Mouse (Mus musculus): Measurements from ENCODE around the gene 1700020N01Rik. TPM values are rescaled to one million over a fixed set of nuclear protein-coding genes. Genes with fewer than 3 reads are reported as not detected.

1700020N01Rik gene
- polyA plus RNA-seq, 1 experiment from 2014 or later = not detected

DNA sequence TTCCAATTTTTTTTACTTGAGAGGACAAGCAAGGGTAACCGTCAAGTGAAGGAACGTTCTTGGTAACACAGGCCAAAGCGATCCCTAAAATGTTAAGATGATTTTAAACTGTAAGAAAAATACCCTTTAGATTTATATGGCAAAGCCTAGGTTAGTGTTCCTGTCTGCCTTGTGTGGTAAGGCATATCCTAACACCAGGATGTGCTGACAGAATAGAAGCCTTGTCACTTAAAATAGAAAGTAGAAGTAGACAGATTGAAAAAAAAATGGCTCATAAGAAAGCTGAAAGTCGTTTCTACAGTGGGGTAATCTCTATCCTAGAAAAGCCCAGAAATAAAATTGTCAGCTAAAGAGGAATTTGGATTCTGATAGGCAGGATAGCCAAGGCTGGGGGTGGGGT lies 58.4 kb downstream of the 1700020N01Rik start:
- H3K36me3 ChIP-seq = no peaks in the 10 kb centered on the region
- no peak for ATAC-seq (ENCODE audit: low FRiP score)
- no peak overlapping the region for H3K9ac ChIP-seq
- H3K4me3 ChIP-seq = no peak overlapping the region
- 85% methylated on average over 4 of the region's 4 CpGs for WGBS
- H3K27ac ChIP-seq = no peak overlapping the region
- no peaks in the 10 kb centered on the region for H3K27me3 ChIP-seq
- H3K4me2 ChIP-seq (replicated peaks) = no peak overlapping the region
- H3K9me3 ChIP-seq (replicated peaks) = no peaks in the 10 kb centered on the region
- H3K4me1 ChIP-seq = no peaks in the 10 kb centered on the region

- H3K4me1 ChIP-seq = no peaks in the 10 kb centered on the region
- no peak for ATAC-seq (ENCODE audit: low FRiP score)
- WGBS = 92% methylated on average over 24 of the region's 24 CpGs
- no peak overlapping the region for H3K9ac ChIP-seq
- no peak overlapping the region for H3K4me2 ChIP-seq (replicated peaks)
- no peak overlapping the region for H3K27ac ChIP-seq
- no peaks in the 10 kb centered on the region for H3K36me3 ChIP-seq
- H3K4me3 ChIP-seq = no peak overlapping the region
- H3K9me3 ChIP-seq (replicated peaks) = no peaks in the 10 kb centered on the region
- H3K27me3 ChIP-seq = no peaks in the 10 kb centered on the region
Measured at GRCm38 (mm10) chr10:21652426-21653345, 59.7 kb downstream of the 1700020N01Rik start.

- no peaks in the 10 kb centered on the region for H3K9me3 ChIP-seq (replicated peaks)
- no peaks in the 10 kb centered on the region for H3K4me1 ChIP-seq
- no peak overlapping the region for H3K4me3 ChIP-seq
- no peaks in the 10 kb centered on the region for H3K27me3 ChIP-seq
- ATAC-seq (ENCODE audit: low FRiP score) = no peak
- H3K27ac ChIP-seq = no peak overlapping the region
- H3K36me3 ChIP-seq = no peaks in the 10 kb centered on the region
- WGBS = 93% methylated on average over 7 of the region's 7 CpGs
- no peak overlapping the region for H3K9ac ChIP-seq
- no peak overlapping the region for H3K4me2 ChIP-seq (replicated peaks)
Measured at GRCm38 (mm10) chr10:21653469-21653868, 60.5 kb downstream of the 1700020N01Rik start.

GRCm38 (mm10) chr10:21659576-21660246 lies 66.8 kb downstream of the 1700020N01Rik start:
- 88% methylated on average over 8 of the region's 8 CpGs for WGBS

GRCm38 (mm10) chr10:21668976-21669375 lies 76.0 kb downstream of the 1700020N01Rik start:
- 0 out of 2 replicates have a peak, but pooled peaks cover 3% of the 10 kb centered on the region for H3K4me1 ChIP-seq
- no peaks in the 10 kb centered on the region for H3K9me3 ChIP-seq (replicated peaks)
- no peak overlapping the region for H3K4me2 ChIP-seq (replicated peaks)
- no peaks in the 10 kb centered on the region for H3K27me3 ChIP-seq
- no peak overlapping the region for H3K9ac ChIP-seq
- H3K36me3 ChIP-seq = no peaks in the 10 kb centered on the region
- 50% methylated on average over 17 of the region's 17 CpGs for WGBS
- no peak overlapping the region for H3K4me3 ChIP-seq
- no peak for ATAC-seq (ENCODE audit: low FRiP score)
- H3K27ac ChIP-seq = no peak overlapping the region

More at GRCm38 (mm10) chr10:21659576-21660246, 66.8 kb downstream of the 1700020N01Rik start:
- Histone ChIP-seq H3K4me2 (replicated peaks) (no peak overlapping the region), H3K9ac (no peak overlapping the region), H3K4me3 (no peak overlapping the region), H3K27ac (no peak overlapping the region), H3K9me3 (replicated peaks) (no peaks in the 10 kb centered on the region), H3K27me3 (no peaks in the 10 kb centered on the region), H3K36me3 (no peaks in the 10 kb centered on the region), H3K4me1 (no peaks in the 10 kb centered on the region)
- no peak for ATAC-seq (ENCODE audit: low FRiP score)

- WGBS = 64% methylated on average over 11 of the region's 11 CpGs
- Histone ChIP-seq H3K9me3 (replicated peaks) (no peaks in the 10 kb centered on the region), H3K9ac (no peak overlapping the region), H3K36me3 (no peaks in the 10 kb centered on the region), H3K4me2 (replicated peaks) (no peak overlapping the region), H3K27me3 (no peaks in the 10 kb centered on the region), H3K4me3 (no peak overlapping the region), H3K4me1 (0 out of 2 replicates have a peak, but pooled peaks cover 3% of the 10 kb centered on the region), H3K27ac (no peak overlapping the region)
- no peak for ATAC-seq (ENCODE audit: low FRiP score)
Measured at GRCm38 (mm10) chr10:21669750-21670161, 76.8 kb downstream of the 1700020N01Rik start.

DNA sequence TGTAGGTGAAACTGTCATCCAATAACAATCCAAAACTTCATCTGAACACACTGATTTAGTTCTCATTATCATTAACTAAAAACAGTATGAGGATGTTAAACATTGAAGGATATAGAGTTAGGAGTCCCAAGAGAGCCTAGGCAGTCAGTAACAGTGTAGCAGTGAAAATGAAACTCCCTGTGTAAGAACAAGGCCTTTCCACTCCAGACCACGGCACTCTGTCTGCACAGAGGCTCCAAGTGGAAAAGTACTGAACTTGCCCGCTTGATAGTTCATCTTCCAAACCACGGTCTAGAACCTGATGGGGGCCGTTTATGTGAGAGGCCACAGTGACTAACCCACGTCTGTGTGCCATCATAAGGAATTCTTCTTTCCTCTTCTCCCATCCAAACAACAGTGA lies 77.2 kb downstream of the 1700020N01Rik start:
- Histone ChIP-seq H3K4me1 (0 out of 2 replicates have a peak, but pooled peaks cover 3% of the 10 kb centered on the region), H3K36me3 (no peaks in the 10 kb centered on the region), H3K9ac (no peak overlapping the region), H3K4me2 (replicated peaks) (no peak overlapping the region), H3K27ac (no peak overlapping the region), H3K9me3 (replicated peaks) (no peaks in the 10 kb centered on the region), H3K4me3 (no peak overlapping the region), H3K27me3 (no peaks in the 10 kb centered on the region)
- no peak for ATAC-seq (ENCODE audit: low FRiP score)
- WGBS = 87% methylated on average over 5 of the region's 5 CpGs

Other genes with a start within 250 kb of the 1700020N01Rik start
- gene Aldh8a1, start 215.9 kb upstream of the 1700020N01Rik start, polyA plus RNA-seq (2016; fragmentation: Nextera tagmentation; extraction: Ambion mirVana) = 0.12 TPM in 1 of 2 replicates, not detected in the other

Data from hindbrain, embryonic 12.5 days (tissue).